Mouse (Mus musculus): Measurements from ENCODE around the gene Eid2. TPM values are rescaled to one million over a fixed set of nuclear protein-coding genes. Genes with fewer than 3 reads are reported as not detected.

The Eid2 gene
- polyA plus RNA-seq (2015; fragmentation: Nextera tagmentation; extraction: Ambion mirVana): 2.6 and 4.0 TPM in 2 replicates

GRCm38 (mm10) chr7:28267129-28268041 lies at the start of gene Eid2:
Gene Eid2, plus strand, starts transcription at chr7:28267881.

GRCm38 (mm10) chr7:28277615-28278278 lies 10.1 kb downstream of the Eid2 start, which contains the start of gene Eid2b:
Gene Eid2b, plus strand, starts transcription at chr7:28277739.

GRCm38 (mm10) chr7:28290638-28291590 lies 23.2 kb downstream of the Eid2 start, which contains the start of gene Selenov:
Gene Selenov, minus strand, starts transcription at chr7:28291186.

GRCm38 (mm10) chr7:28301616-28302433 lies 34.1 kb downstream of the Eid2 start, which contains the start of gene Dll3:
Gene Dll3, minus strand, starts transcription at chr7:28302238.

GRCm38 (mm10) chr7:28311926-28312543 lies 44.4 kb downstream of the Eid2 start, which contains the start of gene Timm50:
Gene Timm50, minus strand, starts transcription at chr7:28312072.

Other genes starting within 250 kb of the Eid2 start
- 189 TPM in 2 replicates for gene Psmc4, start 217.8 kb upstream of the Eid2 start, polyA plus RNA-seq (2015; fragmentation: Nextera tagmentation; extraction: Ambion mirVana)
- gene Fcgbp, start 196.6 kb upstream of the Eid2 start, polyA plus RNA-seq (2015; fragmentation: Nextera tagmentation; extraction: Ambion mirVana): 0.45 and 0.64 TPM in 2 replicates
- gene 9530053A07Rik, start 138.4 kb upstream of the Eid2 start, polyA plus RNA-seq (2015; fragmentation: Nextera tagmentation; extraction: Ambion mirVana): 0.07 and 0.08 TPM in 2 replicates
- gene Fbl, start 98.2 kb upstream of the Eid2 start, polyA plus RNA-seq (2015; fragmentation: Nextera tagmentation; extraction: Ambion mirVana): 56.9 and 59.0 TPM in 2 replicates
- gene Dyrk1b, start 88.4 kb upstream of the Eid2 start, polyA plus RNA-seq (2015; fragmentation: Nextera tagmentation; extraction: Ambion mirVana): 5.0 and 7.3 TPM in 2 replicates
- gene Eid2b, start 9.9 kb downstream of the Eid2 start, polyA plus RNA-seq (2015; fragmentation: Nextera tagmentation; extraction: Ambion mirVana): 7.9 and 9.2 TPM in 2 replicates
- 0.37 TPM in 1 of 2 replicates, not detected in the other for gene Selenov, start 23.3 kb downstream of the Eid2 start, polyA plus RNA-seq (2015; fragmentation: Nextera tagmentation; extraction: Ambion mirVana)
- 0.17 TPM in 1 of 2 replicates, not detected in the other for gene Dll3, start 34.4 kb downstream of the Eid2 start, polyA plus RNA-seq (2015; fragmentation: Nextera tagmentation; extraction: Ambion mirVana)
- 59.0 and 64.6 TPM in 2 replicates for gene Timm50, start 44.2 kb downstream of the Eid2 start, polyA plus RNA-seq (2015; fragmentation: Nextera tagmentation; extraction: Ambion mirVana)
- gene Supt5, start 70.9 kb downstream of the Eid2 start, polyA plus RNA-seq (2015; fragmentation: Nextera tagmentation; extraction: Ambion mirVana): 43.2 and 47.1 TPM in 2 replicates
- 718 and 753 TPM in 2 replicates for gene Rps16, start 82.8 kb downstream of the Eid2 start, polyA plus RNA-seq (2015; fragmentation: Nextera tagmentation; extraction: Ambion mirVana)
- gene Plekhg2, start 104.7 kb downstream of the Eid2 start, polyA plus RNA-seq (2015; fragmentation: Nextera tagmentation; extraction: Ambion mirVana): 47.1 and 61.8 TPM in 2 replicates
- 49.3 and 49.5 TPM in 2 replicates for gene Zfp36, start 112.4 kb downstream of the Eid2 start, polyA plus RNA-seq (2015; fragmentation: Nextera tagmentation; extraction: Ambion mirVana)
- gene Med29, start 124.8 kb downstream of the Eid2 start, polyA plus RNA-seq (2015; fragmentation: Nextera tagmentation; extraction: Ambion mirVana): 31.0 and 32.3 TPM in 2 replicates
- gene Paf1, start 125.1 kb downstream of the Eid2 start, polyA plus RNA-seq (2015; fragmentation: Nextera tagmentation; extraction: Ambion mirVana): 59.8 and 81.5 TPM in 2 replicates
- gene Gmfg, start 169.6 kb downstream of the Eid2 start, polyA plus RNA-seq (2015; fragmentation: Nextera tagmentation; extraction: Ambion mirVana): 15.1 and 21.8 TPM in 2 replicates
- gene Lrfn1, start 184.1 kb downstream of the Eid2 start, polyA plus RNA-seq (2015; fragmentation: Nextera tagmentation; extraction: Ambion mirVana): 1.3 and 1.4 TPM in 2 replicates
- gene Ifnl2, start 242.6 kb downstream of the Eid2 start, polyA plus RNA-seq (2015; fragmentation: Nextera tagmentation; extraction: Ambion mirVana): not detected in 2 replicates

Data from urinary bladder, postnatal 0 days (tissue).